Mouse (Mus musculus): ENCODE measurements at regions not wholly inside any gene's neighbourhood (a gene's known extent, or its start where the extent isn't known, plus 50 kb on each side); places are given as distances from the start of the nearest gene placed in this dataset.

DNA sequence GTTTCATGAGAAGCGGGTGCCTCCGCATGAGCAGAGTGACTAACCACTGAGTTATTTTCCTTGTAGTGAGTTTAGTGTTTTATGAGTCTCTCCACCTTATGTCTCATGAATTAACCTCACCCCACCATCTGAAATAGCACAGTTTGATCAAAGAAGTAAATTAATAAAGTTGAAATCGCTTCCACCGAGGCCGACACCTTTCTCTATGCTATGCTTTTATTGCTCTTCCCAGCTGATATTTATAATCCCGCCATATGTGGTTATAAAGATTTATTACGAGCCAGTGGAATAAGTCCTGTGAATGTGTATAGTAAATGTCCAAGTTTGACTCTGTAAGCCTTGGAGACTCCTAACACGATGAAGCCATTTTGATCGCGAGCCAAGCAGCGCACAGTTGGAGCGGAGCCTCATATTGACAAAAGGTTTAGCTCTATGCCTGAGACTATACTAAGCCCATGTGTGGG, 329.3 kb downstream of the Foxa2 start:
- no peak for TF ChIP-seq CTCF (IDR thresholded peaks at IDR 0.05; ENCODE audit: borderline replicate concordance, control insufficient read depth, extremely low read depth, insufficient read depth, low read length, poor library complexity)
- TF ChIP-seq POLR2A (IDR thresholded peaks at IDR 0.05; ENCODE audit: control insufficient read depth, extremely low read depth, insufficient read depth, low read length, poor library complexity), result no peak
